Mouse (Mus musculus) hindbrain, embryonic 16.5 days (tissue): ENCODE data around the gene Slit2. TPM values are rescaled to one million over a fixed set of nuclear protein-coding genes. Genes with fewer than 3 reads are reported as not detected.

ENCODE experiments used
- ATAC-seq: fragments of 200-750 bp; cut with Nextera tagmentation; 2 replicates; pipeline ENCODE4 v1.8.0; 2017; ENCODE audit warnings: moderate TSS enrichment, moderate library complexity
- H3K27ac ChIP-seq: fragments of 300-500 bp; sonication (generic); 2 replicates; pipeline ENCODE4 v1.5.1; 2014; ENCODE audit warnings: low read depth, mild to moderate bottlenecking, control low read depth, low read length, moderate library complexity
- H3K27me3 ChIP-seq: fragments of 300-500 bp; sonication (generic); replicated peaks from 2 replicates; pipeline ENCODE4 v1.6.1; 2014; ENCODE audit warnings: low read length; ENCODE audit not compliant: control insufficient read depth, insufficient read depth
- H3K36me3 ChIP-seq: fragments of 300-500 bp; sonication (generic); 2 replicates; pipeline ENCODE4 v1.6.1; 2014; ENCODE audit warnings: mild to moderate bottlenecking, low read length, moderate library complexity, mixed read lengths; ENCODE audit not compliant: control insufficient read depth, insufficient read depth
- H3K4me1 ChIP-seq: fragments of 300-500 bp; sonication (generic); 2 replicates; pipeline ENCODE4 v1.6.1; 2014; ENCODE audit warnings: low read depth, low read length; ENCODE audit not compliant: control insufficient read depth, insufficient read depth
- H3K4me2 ChIP-seq: fragments of 300-500 bp; sonication (generic); 2 replicates; pipeline ENCODE4 v1.6.1; 2014; ENCODE audit warnings: mild to moderate bottlenecking, low read length, control low read depth, moderate library complexity
- H3K4me3 ChIP-seq: fragments of 300-500 bp; sonication (generic); 2 replicates; pipeline ENCODE4 v1.5.1; 2014; ENCODE audit warnings: mild to moderate bottlenecking, low read length, control low read depth, moderate library complexity
- H3K9ac ChIP-seq: fragments of 300-500 bp; sonication (generic); 2 replicates; pipeline ENCODE4 v1.6.1; 2014; ENCODE audit warnings: low read depth, mild to moderate bottlenecking, control low read depth, low read length, moderate library complexity
- H3K9me3 ChIP-seq: fragments of 300-500 bp; sonication (generic); 2 replicates; pipeline ENCODE4 v1.6.1; 2014; ENCODE audit warnings: mild to moderate bottlenecking, low read length, moderate library complexity; ENCODE audit not compliant: control insufficient read depth
- WGBS: fragments of 180-500 bp; shearing (Covaris S2); extraction: QIAGEN DNeasy Blood & Tissue Kit; methylation state at CpG from one replicate; pipeline ENCODE4 v1.1.7; 2014; 5-methylcytosine and 5-hydroxymethylcytosine counted together
- polyA plus RNA-seq: library from polyadenylated mRNA; unstranded; fragments of >200 nt; fragmentation: Nextera tagmentation; extraction: Ambion mirVana; gene quantifications from 2 replicates; pipeline ENCODE4 v1.2.1, GENCODE M21; 2015

Gene Slit2
- polyA plus RNA-seq, 1 experiment from 2014 or later: 17.8 TPM

GRCm38 (mm10) chr5:48122651-48123050 is 139.7 kb downstream of the Slit2 start:
- no peak overlapping the region for H3K4me2 ChIP-seq
- no peaks in the 10 kb centered on the region for H3K9me3 ChIP-seq
- H3K9ac ChIP-seq: no peak overlapping the region
- no peaks in the 10 kb centered on the region for H3K36me3 ChIP-seq
- ATAC-seq: no peak
- H3K27ac ChIP-seq: no peak overlapping the region
- no peaks in the 10 kb centered on the region for H3K4me1 ChIP-seq
- no peak overlapping the region for H3K4me3 ChIP-seq
- no peaks in the 10 kb centered on the region for H3K27me3 ChIP-seq
- WGBS: 73% methylated on average over 5 of the region's 5 CpGs

- peak; percentile 65 for ATAC-seq
- WGBS: 74% methylated on average over 3 of the region's 3 CpGs
- Histone ChIP-seq H3K27me3 (no peaks in the 10 kb centered on the region), H3K9me3 (no peaks in the 10 kb centered on the region), H3K4me1 (no peaks in the 10 kb centered on the region), H3K36me3 (no peaks in the 10 kb centered on the region), H3K4me3 (no peak overlapping the region), H3K4me2 (no peak overlapping the region), H3K27ac (no peak overlapping the region), H3K9ac (no peak overlapping the region)
Measured at GRCm38 (mm10) chr5:48125770-48126423, 143.0 kb downstream of the Slit2 start.

- Histone ChIP-seq H3K4me3 (no peak overlapping the region), H3K4me1 (no peaks in the 10 kb centered on the region), H3K36me3 (no peaks in the 10 kb centered on the region), H3K9me3 (no peaks in the 10 kb centered on the region), H3K9ac (no peak overlapping the region), H3K27me3 (no peaks in the 10 kb centered on the region), H3K27ac (no peak overlapping the region), H3K4me2 (no peak overlapping the region)
- WGBS: 91% methylated on average over 4 of the region's 4 CpGs
- no peak for ATAC-seq
Measured at GRCm38 (mm10) chr5:48129981-48130380, 147.0 kb downstream of the Slit2 start.

GRCm38 (mm10) chr5:48136571-48136970 is 153.6 kb downstream of the Slit2 start:
- Histone ChIP-seq H3K4me1 (no peaks in the 10 kb centered on the region), H3K36me3 (no peaks in the 10 kb centered on the region), H3K27me3 (no peaks in the 10 kb centered on the region), H3K4me2 (no peak overlapping the region), H3K9me3 (no peaks in the 10 kb centered on the region), H3K27ac (no peak overlapping the region), H3K9ac (no peak overlapping the region), H3K4me3 (no peak overlapping the region)
- ATAC-seq: peak; percentile 81
- 17% methylated on average over 3 of the region's 3 CpGs for WGBS

- 0 out of 2 replicates have a peak, but pooled peaks have one; percentile 46 for ATAC-seq
- Histone ChIP-seq H3K27me3 (no peaks in the 10 kb centered on the region), H3K4me2 (no peak overlapping the region), H3K4me1 (no peaks in the 10 kb centered on the region), H3K36me3 (no peaks in the 10 kb centered on the region), H3K27ac (no peak overlapping the region), H3K4me3 (no peak overlapping the region), H3K9me3 (no peaks in the 10 kb centered on the region), H3K9ac (no peak overlapping the region)
- 17% methylated on average over 8 of the region's 8 CpGs for WGBS
Measured at GRCm38 (mm10) chr5:48138849-48139487, 156.0 kb downstream of the Slit2 start.

GRCm38 (mm10) chr5:48139488-48139862 is 156.5 kb downstream of the Slit2 start:
- WGBS: 19% methylated on average over 6 of the region's 6 CpGs
- H3K4me2 ChIP-seq: no peak overlapping the region
- no peak overlapping the region for H3K4me3 ChIP-seq
- no peak overlapping the region for H3K27ac ChIP-seq
- H3K27me3 ChIP-seq: no peaks in the 10 kb centered on the region
- no peaks in the 10 kb centered on the region for H3K9me3 ChIP-seq
- H3K36me3 ChIP-seq: no peaks in the 10 kb centered on the region
- no peaks in the 10 kb centered on the region for H3K4me1 ChIP-seq
- no peak for ATAC-seq
- no peak overlapping the region for H3K9ac ChIP-seq

- Histone ChIP-seq H3K4me1 (no peaks in the 10 kb centered on the region), H3K4me3 (no peak overlapping the region), H3K9ac (no peak overlapping the region), H3K27me3 (no peaks in the 10 kb centered on the region), H3K4me2 (no peak overlapping the region), H3K9me3 (no peaks in the 10 kb centered on the region), H3K27ac (no peak overlapping the region), H3K36me3 (no peaks in the 10 kb centered on the region)
- WGBS: 90% methylated on average over 2 of the region's 2 CpGs
- ATAC-seq: 0 out of 2 replicates have a peak, but pooled peaks have one; percentile 37
Measured at GRCm38 (mm10) chr5:48146082-48146481, 163.1 kb downstream of the Slit2 start.

GRCm38 (mm10) chr5:48160829-48161228 is 177.9 kb downstream of the Slit2 start:
- Histone ChIP-seq H3K27me3 (no peaks in the 10 kb centered on the region), H3K27ac (no peak overlapping the region), H3K4me1 (no peaks in the 10 kb centered on the region), H3K36me3 (no peaks in the 10 kb centered on the region), H3K9ac (no peak overlapping the region), H3K9me3 (no peaks in the 10 kb centered on the region), H3K4me2 (no peak overlapping the region), H3K4me3 (no peak overlapping the region)
- 82% methylated on average over 3 of the region's 3 CpGs for WGBS
- no peak for ATAC-seq

- H3K27me3 ChIP-seq: no peaks in the 10 kb centered on the region
- H3K4me1 ChIP-seq: no peaks in the 10 kb centered on the region; the same call in 1 of the 2 replicates
- ATAC-seq: peak; percentile 40; the same call in 1 of the 2 replicates
- H3K9me3 ChIP-seq: no peaks in the 10 kb centered on the region
- no peaks in the 10 kb centered on the region for H3K36me3 ChIP-seq
- WGBS: 46% methylated on average over 9 of the region's 9 CpGs
- peak overlapping the region; percentile 34; the same call in 1 of the 2 replicates for H3K4me2 ChIP-seq
- no peak overlapping the region for H3K27ac ChIP-seq
- peak overlapping the region; percentile 17; the same call in 1 of the 2 replicates for H3K9ac ChIP-seq
- H3K4me3 ChIP-seq: no peak overlapping the region
Measured at GRCm38 (mm10) chr5:48181646-48182302, 198.8 kb downstream of the Slit2 start.
